Mouse (Mus musculus): ENCODE results near the gene Prc1. TPM values are rescaled to one million over a fixed set of nuclear protein-coding genes. Genes with fewer than 3 reads are reported as not detected.
"Not testable (repeated sequence)": the region's sequence is repeated elsewhere in the genome, so short reads cannot be mapped to it uniquely, and the experiment has no call there.

The Prc1 gene
- total RNA-seq, 2 experiments from 2014 or later = 0.45 to 0.48 TPM

DNA sequence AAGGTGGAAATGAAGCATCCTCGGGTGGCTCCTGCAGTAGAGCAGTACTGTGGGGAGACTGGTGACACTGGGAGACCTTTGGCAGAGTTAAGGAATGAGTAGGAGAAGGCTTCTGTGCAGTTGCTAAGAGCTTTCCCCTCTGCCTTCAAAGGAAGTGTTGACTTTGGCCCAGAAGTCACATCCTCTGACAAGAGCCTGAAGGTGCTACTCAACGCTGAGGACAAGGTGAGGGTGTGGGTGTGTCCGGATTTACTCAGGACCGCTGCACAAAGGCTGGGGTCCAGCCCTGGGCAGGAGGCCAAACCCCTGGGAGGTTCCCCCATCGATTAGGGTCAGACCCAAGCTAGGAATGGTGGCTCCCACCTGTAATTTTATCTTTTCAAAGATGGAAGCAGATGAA lies 9.9 kb upstream of the Prc1 start:
- no peak for DNase-seq (ENCODE audit: low spot score in 2 of 2)

GRCm38 (mm10) chr7:80285725-80286124 lies 8.5 kb upstream of the Prc1 start:
- no peak for DNase-seq (ENCODE audit: low spot score in 2 of 2)

DNA sequence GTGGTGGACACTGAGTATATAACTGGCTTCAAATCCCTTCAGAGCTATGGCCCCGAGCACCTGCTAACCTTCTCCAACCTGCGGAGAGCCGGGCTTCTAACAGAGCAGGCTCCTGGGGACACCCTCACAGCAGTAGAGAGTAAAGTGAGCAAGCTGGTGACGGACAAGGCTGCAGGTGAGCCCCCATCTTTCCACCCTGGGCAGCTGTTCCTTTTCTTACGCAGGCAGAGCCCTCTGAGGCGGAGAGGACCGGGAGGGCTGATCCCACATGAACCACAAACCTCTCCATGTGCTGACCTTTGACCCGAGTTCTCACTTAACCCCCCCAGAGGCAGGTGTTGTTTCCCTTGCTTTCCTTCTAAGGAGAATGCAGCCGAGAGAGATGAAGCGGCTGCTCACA lies 6.5 kb upstream of the Prc1 start:
- DNase-seq (ENCODE audit: low spot score in 2 of 2) = no peak

GRCm38 (mm10) chr7:80294764-80295648 lies 756 bp downstream of the Prc1 start:
- no peak for DNase-seq (ENCODE audit: low spot score in 2 of 2)

DNA sequence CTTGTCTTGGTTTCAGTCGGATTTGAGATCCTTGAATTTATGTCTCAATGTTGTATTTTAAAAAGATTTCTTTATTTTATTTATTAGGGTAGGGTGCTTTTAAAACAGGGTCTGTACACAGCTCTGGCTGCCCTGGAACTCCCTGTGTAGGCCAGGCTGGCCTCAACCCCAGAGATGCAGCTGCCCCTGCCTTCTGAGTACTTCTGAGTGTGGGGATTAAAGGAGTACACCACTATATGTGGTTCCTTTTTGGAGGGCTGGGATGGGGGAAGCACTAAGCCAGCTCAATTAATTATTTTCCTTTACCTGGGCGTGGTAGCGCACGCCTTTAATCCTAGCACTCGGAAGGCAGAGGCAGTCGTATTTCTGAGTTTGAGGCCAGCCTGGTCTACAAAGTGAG lies 2.2 kb downstream of the Prc1 start:
- no peak for DNase-seq (ENCODE audit: low spot score in 2 of 2)

DNA sequence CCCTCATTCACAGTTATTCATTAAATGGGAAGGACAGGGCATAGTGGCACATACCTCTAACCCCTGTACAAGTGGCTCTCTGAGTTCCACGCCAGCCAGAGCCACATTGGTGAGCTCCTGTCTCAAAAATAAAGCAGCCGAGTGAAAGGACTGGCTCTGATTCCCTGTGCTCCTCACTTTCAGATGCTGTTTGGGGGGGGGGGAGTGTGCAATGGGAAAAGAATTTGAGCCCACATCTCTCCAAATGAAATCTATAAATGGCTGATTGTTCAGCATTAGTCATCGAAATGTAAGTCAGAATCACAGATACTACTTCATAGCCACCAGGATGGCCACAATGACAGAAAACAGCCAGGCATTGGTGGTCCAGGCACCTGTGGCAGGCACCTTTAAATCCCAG lies 2.8 kb downstream of the Prc1 start:
- no peak for DNase-seq (ENCODE audit: low spot score in 2 of 2)

DNA sequence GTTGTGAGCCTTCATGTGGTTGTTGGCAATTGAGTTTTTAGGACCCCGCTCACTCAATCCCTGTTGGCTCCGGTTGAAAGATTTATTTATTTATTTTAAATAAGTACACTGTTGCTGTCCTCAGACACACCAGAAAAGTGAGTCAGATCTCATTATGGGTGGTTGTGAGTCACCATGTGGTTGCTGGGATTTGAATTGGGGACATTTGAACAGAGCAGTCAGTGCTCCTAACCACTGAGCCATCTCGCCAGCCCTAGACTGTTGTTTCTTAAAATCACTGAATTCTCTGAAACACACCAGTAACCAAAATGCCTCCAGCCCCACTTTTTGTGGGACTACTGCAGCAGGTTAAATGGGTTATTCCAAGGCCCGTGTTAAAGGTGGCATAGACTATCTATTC lies 4.5 kb downstream of the Prc1 start:
- no peak for DNase-seq (ENCODE audit: low spot score in 2 of 2)

- no peak for DNase-seq (ENCODE audit: low spot score in 2 of 2)
Measured at GRCm38 (mm10) chr7:80299568-80299967, 5.3 kb downstream of the Prc1 start.

GRCm38 (mm10) chr7:80301522-80301921 lies 7.3 kb downstream of the Prc1 start:
- DNase-seq (ENCODE audit: low spot score in 2 of 2) = no peak

GRCm38 (mm10) chr7:80307766-80308165 lies 13.5 kb downstream of the Prc1 start:
- DNase-seq (ENCODE audit: low spot score in 2 of 2) = no peak

- no peak for DNase-seq (ENCODE audit: low spot score in 2 of 2)
Measured at GRCm38 (mm10) chr7:80310771-80311170, 16.5 kb downstream of the Prc1 start.

DNA sequence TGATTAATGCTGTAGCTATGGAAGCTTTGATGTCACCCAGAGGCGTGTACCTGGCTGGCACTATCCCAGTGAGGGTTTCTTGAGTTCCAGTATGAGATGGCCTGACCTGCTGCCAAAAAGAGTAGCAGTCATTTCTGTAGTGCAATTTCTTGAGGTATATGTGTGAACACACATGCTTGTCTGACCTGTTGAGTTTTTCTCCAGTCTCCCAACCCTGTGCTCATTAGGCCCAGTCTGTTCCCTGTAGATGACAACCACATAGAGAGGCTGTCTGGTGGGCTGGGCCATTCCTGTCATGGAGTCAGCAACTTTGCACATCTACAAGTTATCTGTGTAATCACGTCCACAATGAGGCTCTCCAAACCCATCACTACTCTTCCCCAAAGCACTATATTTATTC lies 21.5 kb downstream of the Prc1 start:
- DNase-seq (ENCODE audit: low spot score in 2 of 2) = no peak

DNA sequence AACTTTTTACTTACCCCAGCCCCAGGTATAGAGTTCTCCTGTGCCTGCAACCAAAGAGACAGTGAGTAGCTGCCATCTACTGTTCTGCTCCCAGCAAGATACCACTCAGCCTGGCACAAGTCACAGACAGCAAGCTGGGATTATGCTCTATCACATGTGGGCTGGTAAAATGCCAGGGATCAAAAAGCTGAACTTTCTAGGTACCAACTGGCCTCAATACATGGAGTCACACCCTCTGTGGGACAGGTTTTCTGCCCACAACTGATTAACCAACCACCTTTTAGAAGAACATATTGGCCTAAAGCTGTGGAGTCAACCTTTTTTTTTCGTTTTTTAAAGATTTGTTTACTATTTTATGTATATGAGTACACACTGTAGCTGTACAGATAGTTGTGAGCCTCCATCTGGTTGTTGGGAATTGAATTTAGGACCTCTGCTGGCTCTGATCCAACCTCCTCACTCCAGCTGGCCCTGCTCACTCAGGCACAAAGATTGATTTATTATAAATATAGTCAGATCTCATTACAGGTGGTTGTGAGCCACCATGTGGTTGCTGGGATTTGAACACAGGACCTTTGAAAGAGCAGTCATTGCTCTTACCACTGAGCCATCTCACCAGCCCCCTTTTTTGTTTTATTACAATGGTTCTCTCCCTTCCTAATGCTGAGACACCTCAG lies 23.3 kb downstream of the Prc1 start:
- DNase-seq (ENCODE audit: low spot score in 2 of 2) = peak in 1 of 2 experiments; percentile 56

- DNase-seq (ENCODE audit: low spot score in 2 of 2) = no peak
Measured at GRCm38 (mm10) chr7:80318670-80319069, 24.4 kb downstream of the Prc1 start.

DNA sequence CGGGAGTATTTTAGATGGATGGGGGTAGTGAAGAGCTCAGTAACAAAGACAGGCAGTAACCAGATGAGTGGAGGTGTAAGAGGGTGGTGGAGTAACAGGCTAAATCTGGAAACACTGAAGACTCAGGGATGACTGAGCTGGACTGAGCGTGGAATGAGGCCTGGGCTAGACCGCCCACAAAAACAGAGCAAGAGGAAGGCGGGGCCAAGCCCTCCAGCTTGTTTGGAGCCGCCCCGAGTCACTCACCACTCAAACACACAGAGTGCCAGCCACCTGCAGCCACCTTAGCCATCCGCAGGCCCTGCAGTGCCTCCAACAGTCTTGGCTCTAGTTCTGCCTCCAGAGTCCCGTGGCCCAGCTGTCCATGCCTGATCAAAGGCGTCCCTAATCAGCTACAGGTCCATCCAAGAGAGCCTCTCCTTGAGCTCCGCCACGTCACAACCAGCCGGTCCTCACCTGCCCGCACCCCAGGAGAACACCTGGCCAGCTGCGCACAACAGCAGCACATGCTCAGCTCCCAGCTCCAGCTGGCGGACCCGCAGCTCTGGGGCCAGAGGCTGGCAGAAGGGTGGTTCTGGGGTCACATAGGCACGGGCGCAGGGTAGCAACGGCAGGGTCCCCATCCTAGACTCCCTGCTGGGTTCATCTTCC lies 25.7 kb downstream of the Prc1 start:
- no peak for DNase-seq (ENCODE audit: low spot score in 2 of 2)

DNA sequence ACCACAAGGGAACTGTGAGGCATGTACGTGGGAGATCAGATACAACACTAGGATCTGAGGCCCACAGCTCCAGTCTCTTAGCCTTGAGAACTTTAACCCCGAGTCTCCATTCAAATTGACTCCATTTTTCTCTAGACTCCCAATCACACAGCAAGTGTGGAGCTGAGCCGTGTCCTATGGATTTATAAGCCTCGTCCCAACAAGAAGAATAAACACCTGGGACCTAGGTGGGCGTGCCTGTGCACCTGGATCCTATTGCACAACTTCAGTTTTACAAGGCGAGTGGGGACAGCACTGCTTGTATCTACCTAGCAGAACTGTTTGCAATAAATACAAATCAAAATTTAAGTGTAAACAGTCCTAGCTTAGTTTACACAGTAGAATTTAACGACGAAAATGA lies 29.1 kb downstream of the Prc1 start:
- DNase-seq (ENCODE audit: low spot score in 2 of 2) = no peak

GRCm38 (mm10) chr7:80324043-80324815 lies 30.0 kb downstream of the Prc1 start, which contains the start of gene Rccd1:
Rccd1 (minus strand) TSS chr7:80324454.
- peak; percentile 94 to 97 for DNase-seq (ENCODE audit: low spot score in 2 of 2)

DNA sequence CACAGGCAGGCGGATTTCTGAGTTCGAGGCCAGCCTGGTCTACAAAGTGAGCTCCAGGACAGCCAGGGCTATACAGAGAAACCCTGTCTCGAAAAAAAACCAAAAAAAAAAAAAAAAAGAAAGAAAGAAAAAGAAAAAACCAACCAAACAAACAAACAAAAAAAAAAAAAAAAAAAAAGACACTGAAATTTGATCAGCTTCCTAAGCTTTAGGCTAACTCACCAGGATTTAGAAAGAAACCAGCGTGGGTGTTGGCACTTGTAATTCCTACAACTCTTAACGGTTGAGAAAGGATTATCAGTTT lies 30.5 kb downstream of the Prc1 start:
- DNase-seq (ENCODE audit: low spot score in 2 of 2) = not testable (repeated sequence)

DNA sequence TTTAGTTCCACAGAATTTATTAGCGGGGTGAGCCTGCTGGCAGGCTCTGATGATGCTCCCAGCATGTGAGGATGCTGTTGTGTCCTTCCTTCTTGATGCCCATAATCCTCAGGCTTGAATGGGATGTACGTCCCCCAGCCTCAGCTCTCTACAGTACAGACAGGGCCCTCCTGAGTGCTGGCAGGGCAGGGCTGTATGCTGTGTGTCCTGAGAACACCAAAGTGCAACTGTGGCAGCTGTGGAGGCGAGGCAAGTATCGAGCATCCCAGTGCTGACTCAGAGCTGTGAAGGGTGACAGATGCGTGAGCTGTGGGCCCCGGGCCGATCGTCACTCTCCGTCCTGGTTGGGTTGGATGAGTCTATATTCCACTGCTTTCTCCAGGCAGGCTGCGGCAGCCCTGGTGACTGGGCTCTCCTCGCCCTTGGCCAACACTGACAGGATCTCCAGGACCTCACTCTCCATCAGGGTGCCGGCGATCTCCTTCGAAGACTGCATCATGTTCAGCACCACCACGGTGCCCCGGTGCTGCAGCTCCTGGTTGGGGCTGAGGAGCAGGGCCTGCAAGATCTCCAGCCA lies 31.1 kb downstream of the Prc1 start:
- DNase-seq (ENCODE audit: low spot score in 2 of 2) = no peak

DNA sequence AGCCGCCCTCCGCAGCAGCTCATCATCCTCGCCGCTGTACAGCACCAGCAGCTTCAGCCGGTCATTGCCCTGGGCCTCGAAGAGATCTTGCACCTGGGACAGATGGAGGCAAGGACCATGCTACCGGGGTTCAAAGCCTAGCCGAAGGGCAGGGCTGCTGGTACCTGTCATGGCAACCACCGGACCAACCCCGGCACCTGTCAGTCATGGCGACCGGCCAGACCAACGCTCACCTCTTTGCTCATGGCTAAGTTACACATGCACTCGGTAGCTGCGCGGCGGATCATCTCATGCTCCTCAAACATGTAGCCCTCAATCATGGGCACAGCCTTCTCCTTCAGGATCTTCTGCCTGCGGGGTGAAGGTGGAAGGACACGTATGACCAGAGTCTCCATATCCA lies 31.8 kb downstream of the Prc1 start:
- no peak for DNase-seq (ENCODE audit: low spot score in 2 of 2)

DNA sequence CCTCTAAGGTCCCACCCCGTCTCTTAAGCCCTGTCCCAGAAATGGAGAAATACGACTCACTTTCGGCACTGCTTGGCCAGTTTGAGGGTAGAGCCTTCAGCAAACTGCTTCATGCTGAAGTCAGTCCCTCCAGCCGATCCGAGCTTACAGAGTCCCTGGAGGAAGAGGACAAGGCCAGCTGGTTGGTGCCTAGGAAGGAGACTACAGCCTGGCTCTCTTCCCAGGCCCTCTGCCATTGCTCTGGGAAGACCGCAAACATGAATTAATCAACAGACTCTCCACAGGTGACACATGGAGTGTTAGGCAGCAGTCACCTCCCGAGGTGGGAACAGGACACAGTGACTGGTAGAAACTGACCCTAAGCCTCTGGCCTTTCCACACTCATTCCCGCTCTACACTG lies 36.0 kb downstream of the Prc1 start:
- no peak for DNase-seq (ENCODE audit: low spot score in 2 of 2)
